Mouse (Mus musculus) thymus, adult 2 months (tissue): ENCODE results near the gene Gm49358. TPM values are rescaled to one million over a fixed set of nuclear protein-coding genes. Genes with fewer than 3 reads are reported as not detected.

Experiments
- DNase-seq: peaks from one replicate; pipeline ENCODE4 v3.0.0; 2021
- H3K27ac ChIP-seq: fragments of 200-500 bp; 2 replicates; pipeline ENCODE4 v1.5.1; 2012; ENCODE audit warnings: low read length, control low read depth; ENCODE audit not compliant: control insufficient read depth, insufficient read depth
- H3K27me3 ChIP-seq: fragments of 200-500 bp; 2 replicates; pipeline ENCODE4 v1.6.1; 2012; ENCODE audit warnings: mild to moderate bottlenecking, low read length, moderate library complexity, mixed read lengths; ENCODE audit not compliant: control insufficient read depth, insufficient read depth
- H3K36me3 ChIP-seq: fragments of 200-500 bp; 2 replicates; pipeline ENCODE4 v1.6.1; 2012; ENCODE audit warnings: mild to moderate bottlenecking, low read length, moderate library complexity; ENCODE audit not compliant: control insufficient read depth, insufficient read depth
- H3K4me1 ChIP-seq: fragments of 200-500 bp; replicated peaks from 2 replicates; pipeline ENCODE4 v1.6.1; 2012; ENCODE audit warnings: low read length; ENCODE audit not compliant: control insufficient read depth, insufficient read depth
- H3K4me3 ChIP-seq: fragments of 200-500 bp; 2 replicates; pipeline ENCODE4 v1.5.1; 2012; ENCODE audit warnings: mild to moderate bottlenecking, low read length, control low read depth, moderate library complexity; ENCODE audit not compliant: control insufficient read depth, insufficient read depth
- CTCF ChIP-seq: fragments of 200-500 bp; IDR thresholded peaks from 2 replicates; pipeline ENCODE4 v1.5.1; 2012; ENCODE audit warnings: mild to moderate bottlenecking, control low read depth, low read length, moderate library complexity, borderline replicate concordance; ENCODE audit not compliant: control insufficient read depth, poor library complexity, insufficient read depth; ENCODE audit errors: extremely low read depth
- POLR2A ChIP-seq: fragments of 200-500 bp; IDR thresholded peaks from 2 replicates; pipeline ENCODE4 v1.6.1; 2012; ENCODE audit warnings: mild to moderate bottlenecking, low read length, control low read depth, moderate library complexity; ENCODE audit not compliant: control insufficient read depth, poor library complexity, insufficient read depth; ENCODE audit errors: extremely low read depth
- WGBS: fragments of 180-500 bp; shearing (Covaris S2); methylation state at CpG from one replicate; pipeline ENCODE4 v1.1.7; 2018; 5-methylcytosine and 5-hydroxymethylcytosine counted together
- polyA plus RNA-seq: library from polyadenylated mRNA; depleted of rRNA; stranded (reverse); fragments of >200 nt; gene quantifications from 2 replicates; pipeline ENCODE4 v1.2.3, GENCODE M21; 2012

Gm49358 gene
- polyA plus RNA-seq, 1 experiment = not detected

DNA sequence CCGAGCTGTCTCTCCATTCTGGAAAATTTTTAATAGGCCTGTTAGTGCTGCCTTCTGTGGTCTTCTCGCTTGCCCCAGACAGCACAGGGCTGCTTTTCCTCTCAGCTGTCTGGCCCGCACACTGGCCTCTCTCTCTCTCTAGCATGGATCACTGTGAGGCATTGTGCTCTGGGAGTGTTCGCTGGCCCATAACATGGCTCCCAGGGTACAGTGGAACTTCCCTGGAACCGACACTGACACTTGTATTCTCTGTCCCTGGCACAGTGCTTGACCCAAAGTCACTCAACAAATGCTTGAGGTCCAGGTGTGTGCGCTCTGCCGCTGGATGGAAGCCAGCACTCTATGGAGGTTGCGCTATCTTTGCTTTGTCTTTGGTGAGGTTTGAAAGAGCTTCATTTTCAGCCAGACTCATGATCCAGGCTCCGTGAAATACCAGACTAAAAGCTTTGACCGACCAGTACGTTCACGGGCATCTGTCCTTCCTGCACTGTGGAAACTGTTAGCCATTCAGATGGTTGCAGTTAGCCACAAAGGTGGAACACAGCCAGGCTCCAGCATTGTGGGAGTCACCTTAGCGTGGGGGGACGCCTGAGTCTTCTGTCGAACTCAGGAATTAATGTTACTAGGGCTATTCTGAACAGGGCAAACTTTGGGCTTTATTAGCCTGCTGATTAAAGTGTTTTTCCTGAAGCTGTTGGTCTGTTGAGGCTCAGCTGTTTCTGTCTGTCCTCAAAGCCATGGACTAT is 44.4 kb downstream of the Gm49358 start:
- H3K4me1 ChIP-seq = peaks cover 2% of the 10 kb centered on the region; the same call in 1 of the 2 replicates
- WGBS = 92% methylated on average over 15 of the region's 15 CpGs
- no peak overlapping the region for H3K4me3 ChIP-seq
- DNase-seq = no peak
- TF ChIP-seq POLR2A = no peak
- H3K27ac ChIP-seq = no peak overlapping the region
- no peaks in the 10 kb centered on the region for H3K36me3 ChIP-seq
- H3K27me3 ChIP-seq = no peaks in the 10 kb centered on the region

DNA sequence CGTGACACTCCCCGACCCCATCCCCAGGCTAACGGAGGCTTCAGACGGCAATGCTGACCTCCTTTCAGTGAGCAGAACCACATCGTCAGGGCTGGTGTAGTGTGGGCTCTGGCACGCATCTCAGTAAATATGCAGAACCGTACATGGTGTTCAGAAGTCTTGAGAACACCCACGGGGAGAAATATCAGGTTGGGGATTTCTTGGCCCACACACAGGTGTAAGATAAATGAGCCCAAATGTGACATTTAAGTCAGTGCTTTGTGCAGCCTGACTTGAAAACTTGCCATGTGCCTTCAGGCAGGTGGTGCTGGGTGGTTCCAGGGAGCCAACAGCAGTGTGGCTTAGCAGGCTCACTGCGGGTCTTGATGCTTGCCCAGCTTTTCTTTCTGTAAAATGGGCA is 46.2 kb downstream of the Gm49358 start:
- no peak overlapping the region for H3K4me3 ChIP-seq
- no peak for DNase-seq
- no peak overlapping the region for H3K27ac ChIP-seq
- H3K4me1 ChIP-seq = 0 out of 2 replicates have a peak, but pooled peaks cover 2% of the 10 kb centered on the region
- 87% methylated on average over 9 of the region's 9 CpGs for WGBS
- TF ChIP-seq CTCF = no peak
- no peak for TF ChIP-seq POLR2A
- no peaks in the 10 kb centered on the region for H3K27me3 ChIP-seq
- H3K36me3 ChIP-seq = no peaks in the 10 kb centered on the region

DNA sequence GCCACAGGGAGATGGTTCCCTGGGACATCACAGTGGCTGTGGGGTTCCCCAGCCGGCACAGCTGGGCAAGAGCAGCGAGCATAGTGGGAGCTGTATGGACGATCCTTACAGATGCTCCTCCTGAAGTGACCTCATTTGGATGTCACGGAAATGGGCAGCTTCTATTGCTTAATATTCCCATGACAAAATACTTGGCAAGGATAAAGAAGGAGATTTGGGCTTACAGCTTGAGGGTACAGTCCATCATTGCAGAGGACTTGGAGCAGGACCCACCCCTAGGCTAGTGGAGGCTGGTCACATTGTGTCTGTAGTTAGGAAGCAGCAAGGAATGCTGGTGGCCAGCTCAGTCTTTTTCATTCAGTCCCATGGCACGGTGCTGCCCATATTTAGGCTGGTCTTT is 46.8 kb downstream of the Gm49358 start:
- 97% methylated on average over 5 of the region's 5 CpGs for WGBS
- DNase-seq = no peak
- Histone ChIP-seq H3K4me1 (0 out of 2 replicates have a peak, but pooled peaks cover 2% of the 10 kb centered on the region), H3K4me3 (no peak overlapping the region), H3K27me3 (no peaks in the 10 kb centered on the region), H3K36me3 (no peaks in the 10 kb centered on the region), H3K27ac (no peak overlapping the region)
- no peak for TF ChIP-seq POLR2A
- no peak for TF ChIP-seq CTCF

DNA sequence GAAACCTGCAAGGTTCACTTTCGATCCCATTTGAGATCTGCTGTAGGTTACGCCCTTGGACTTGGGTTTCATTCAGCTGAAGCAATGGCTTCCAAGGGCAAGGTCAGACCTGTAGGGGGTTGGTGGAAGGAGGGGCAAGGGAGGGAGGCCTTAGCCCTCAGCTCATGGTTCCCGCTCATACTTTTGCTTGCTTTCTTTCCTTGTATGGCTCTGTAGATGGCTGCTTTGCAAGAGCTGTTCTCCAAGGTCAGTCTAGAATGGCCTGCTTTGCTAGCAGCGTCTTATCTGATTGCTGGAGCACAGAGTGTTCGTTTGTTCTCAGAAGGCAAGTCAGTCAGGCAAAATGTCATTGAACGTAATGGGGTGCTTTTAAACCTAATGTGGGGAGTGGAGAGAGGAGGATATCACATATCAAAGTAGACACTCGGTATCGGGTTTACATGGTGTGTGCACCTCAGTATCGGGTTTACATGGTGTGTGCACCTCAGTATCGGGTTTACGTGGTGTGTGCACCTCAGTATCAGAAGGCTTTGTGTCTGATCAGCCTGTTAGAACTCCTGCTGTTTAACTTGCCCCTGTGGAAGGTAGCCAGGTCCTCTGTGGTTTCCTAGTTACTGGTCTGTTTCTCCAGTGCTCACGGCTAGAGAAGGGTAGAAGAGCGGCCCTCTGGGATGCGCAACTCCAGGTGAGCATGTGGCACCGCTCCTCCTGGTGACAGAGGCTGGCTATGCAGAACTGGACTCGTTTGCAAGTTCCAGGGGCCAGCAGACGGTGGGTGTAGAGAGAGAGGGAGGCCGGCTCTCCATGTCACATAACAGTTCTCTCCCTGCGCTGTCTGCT is 50.7 kb downstream of the Gm49358 start:
- Histone ChIP-seq H3K27me3 (no peaks in the 10 kb centered on the region), H3K36me3 (no peaks in the 10 kb centered on the region), H3K27ac (no peak overlapping the region), H3K4me3 (no peak overlapping the region), H3K4me1 (peaks cover 9% of the 10 kb centered on the region)
- no peak for TF ChIP-seq POLR2A
- TF ChIP-seq CTCF = no peak
- DNase-seq = no peak
- 91% methylated on average over 19 of the region's 19 CpGs for WGBS

DNA sequence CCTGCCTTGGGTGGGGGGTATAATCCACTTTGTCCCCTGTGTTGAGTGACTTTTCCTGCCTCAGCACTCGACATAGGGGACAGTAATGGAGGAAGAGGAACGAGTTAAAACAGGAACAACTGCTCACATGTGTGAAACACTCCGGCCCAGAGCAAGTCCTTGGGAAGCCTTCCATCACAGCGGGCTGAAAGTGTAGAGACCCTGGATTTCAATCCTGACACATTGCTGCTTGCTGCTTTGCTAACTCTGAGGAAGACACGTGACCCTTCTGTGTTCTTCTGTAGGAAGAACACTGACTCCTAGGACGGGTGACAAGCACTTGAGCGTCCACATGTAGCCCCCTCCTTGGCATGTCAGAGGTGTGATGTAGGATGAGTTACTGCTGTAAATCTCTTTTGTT is 51.4 kb downstream of the Gm49358 start:
- peaks cover 9% of the 10 kb centered on the region for H3K4me1 ChIP-seq
- no peak for DNase-seq
- H3K27ac ChIP-seq = no peak overlapping the region
- H3K36me3 ChIP-seq = no peaks in the 10 kb centered on the region
- 87% methylated on average over 7 of the region's 7 CpGs for WGBS
- TF ChIP-seq CTCF (no peak), POLR2A (no peak)
- no peak overlapping the region for H3K4me3 ChIP-seq
- H3K27me3 ChIP-seq = no peaks in the 10 kb centered on the region

- Histone ChIP-seq H3K36me3 (no peaks in the 10 kb centered on the region), H3K27me3 (no peaks in the 10 kb centered on the region), H3K27ac (no peak overlapping the region), H3K4me1 (peaks cover 9% of the 10 kb centered on the region), H3K4me3 (no peak overlapping the region)
- DNase-seq = no peak
- no peak for TF ChIP-seq CTCF
- 81% methylated on average over 8 of the region's 8 CpGs for WGBS
Observed at GRCm38 (mm10) chr10:86819649-86820165, 55.9 kb downstream of the Gm49358 start.

DNA sequence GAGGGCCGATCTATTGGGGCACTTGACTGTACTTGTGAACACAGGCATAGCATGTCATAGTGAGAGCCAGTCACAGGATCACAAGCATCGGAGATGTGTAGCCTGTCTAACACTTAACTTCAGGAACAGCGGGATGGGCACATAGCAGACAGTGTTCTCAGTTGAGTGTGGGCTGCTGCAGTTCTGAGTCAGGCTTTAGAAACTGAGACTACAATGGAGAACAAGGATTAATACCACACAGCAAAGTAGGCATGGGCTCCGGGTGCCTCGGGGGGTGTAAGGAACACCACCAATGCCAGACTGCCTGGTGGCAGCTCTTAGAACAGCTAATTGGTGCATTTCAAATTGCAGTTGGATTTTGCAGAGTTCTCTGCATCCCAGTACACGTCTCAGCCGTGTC is 57.2 kb downstream of the Gm49358 start:
- no peaks in the 10 kb centered on the region for H3K36me3 ChIP-seq

More for the DNA sequence above, 57.2 kb downstream of the Gm49358 start:
- DNase-seq = no peak
- no peak overlapping the region for H3K27ac ChIP-seq
- 97% methylated on average over 7 of the region's 7 CpGs for WGBS
- H3K27me3 ChIP-seq = no peaks in the 10 kb centered on the region
- TF ChIP-seq POLR2A = no peak
- no peak for TF ChIP-seq CTCF
- no peak overlapping the region for H3K4me3 ChIP-seq
- H3K4me1 ChIP-seq = peaks cover 9% of the 10 kb centered on the region
